Mouse (Mus musculus) lung, embryonic 16.5 days (tissue): ENCODE results near the gene Spred2. TPM values are rescaled to one million over a fixed set of nuclear protein-coding genes. Genes with fewer than 3 reads are reported as not detected.

Experiments
- polyA plus RNA-seq: library from polyadenylated mRNA; unstranded; fragments of >200 nt; fragmentation: Nextera tagmentation; extraction: Ambion mirVana; gene quantifications from 2 replicates; pipeline ENCODE4 v1.2.1, GENCODE M21; 2015

Spred2 gene
- polyA plus RNA-seq, 1 experiment from 2014 or later = 5.7 TPM

Other genes starting within 250 kb of the Spred2 start
- gene Actr2, start 188.5 kb downstream of the Spred2 start, polyA plus RNA-seq = 111 and 120 TPM in 2 replicates